Mouse (Mus musculus) stomach, embryonic 16.5 days (tissue): ENCODE data around the gene Ankrd16. TPM values are rescaled to one million over a fixed set of nuclear protein-coding genes. Genes with fewer than 3 reads are reported as not detected.
A peak's percentile ranks its signal among the peaks of the same experiment; 100 is the strongest.

Source experiments
- ATAC-seq: fragments of 200-750 bp; cut with Nextera tagmentation; 2 replicates; pipeline ENCODE4 v1.8.0; 2017; ENCODE audit warnings: moderate number of reproducible peaks, moderate TSS enrichment; ENCODE audit not compliant: insufficient read depth, low FRiP score
- H3K27ac ChIP-seq: fragments of 300-500 bp; sonication (generic); 2 replicates; pipeline ENCODE4 v1.5.1; 2014; ENCODE audit warnings: low read length
- H3K27me3 ChIP-seq: fragments of 300-500 bp; sonication (generic); 2 replicates; pipeline ENCODE4 v1.6.1; 2014; ENCODE audit warnings: low read length, control low read depth, mixed read lengths; ENCODE audit not compliant: control insufficient read depth, insufficient read depth
- H3K36me3 ChIP-seq: fragments of 300-500 bp; sonication (generic); 2 replicates; pipeline ENCODE4 v1.6.1; 2014; ENCODE audit warnings: low read length; ENCODE audit not compliant: control insufficient read depth, insufficient read depth
- H3K4me1 ChIP-seq: fragments of 300-500 bp; sonication (generic); 2 replicates; pipeline ENCODE4 v1.6.1; 2014; ENCODE audit warnings: low read length, control low read depth, mixed read lengths; ENCODE audit not compliant: control insufficient read depth, insufficient read depth
- H3K4me2 ChIP-seq: fragments of 300-500 bp; sonication (generic); 2 replicates; pipeline ENCODE4 v1.6.1; 2014; ENCODE audit warnings: low read depth, low read length, mixed read lengths
- H3K4me3 ChIP-seq: fragments of 300-500 bp; sonication (generic); replicated peaks from 2 replicates; pipeline ENCODE4 v1.5.1; 2014; ENCODE audit warnings: mild to moderate bottlenecking, low read length
- H3K9ac ChIP-seq: fragments of 300-500 bp; sonication (generic); 2 replicates; pipeline ENCODE4 v1.6.1; 2014; ENCODE audit warnings: low read length
- H3K9me3 ChIP-seq: fragments of 300-500 bp; sonication (generic); replicated peaks from 2 replicates; pipeline ENCODE4 v1.6.1; 2016; ENCODE audit warnings: low read length, control low read depth; ENCODE audit not compliant: control insufficient read depth
- WGBS: fragments of 180-500 bp; shearing (Covaris S2); extraction: QIAGEN DNeasy Blood & Tissue Kit; methylation state at CpG from one replicate; pipeline ENCODE4 v1.1.7; 2014; 5-methylcytosine and 5-hydroxymethylcytosine counted together
- polyA plus RNA-seq: library from polyadenylated mRNA; unstranded; fragments of >200 nt; fragmentation: Nextera tagmentation; extraction: Ambion mirVana; gene quantifications from 2 replicates; pipeline ENCODE4 v1.2.1, GENCODE M21; 2015

Ankrd16 gene
- polyA plus RNA-seq, 1 experiment from 2014 or later, result 46.3 TPM

- Histone ChIP-seq H3K4me1 (no peaks in the 10 kb centered on the region), H3K27me3 (no peaks in the 10 kb centered on the region), H3K9me3 (no peaks in the 10 kb centered on the region), H3K36me3 (peaks cover 24% of the 10 kb centered on the region; the same call in 1 of the 2 replicates), H3K27ac (no peak overlapping the region), H3K9ac (no peak overlapping the region), H3K4me3 (no peak overlapping the region), H3K4me2 (no peak overlapping the region)
- ATAC-seq, result no peak
- 78% methylated on average over 5 of the region's 5 CpGs for WGBS
Measured at GRCm38 (mm10) chr2:11766485-11767160, 11.1 kb upstream of the Ankrd16 start.

- no peak for ATAC-seq
- Histone ChIP-seq H3K27me3 (no peaks in the 10 kb centered on the region), H3K9me3 (no peaks in the 10 kb centered on the region), H3K4me1 (no peaks in the 10 kb centered on the region), H3K36me3 (peaks cover 21% of the 10 kb centered on the region; the same call in 1 of the 2 replicates), H3K9ac (no peak overlapping the region), H3K4me2 (no peak overlapping the region), H3K27ac (no peak overlapping the region), H3K4me3 (no peak overlapping the region)
- 87% methylated on average over 10 of the region's 10 CpGs for WGBS
Measured at GRCm38 (mm10) chr2:11767161-11767545, 10.5 kb upstream of the Ankrd16 start.

- Histone ChIP-seq H3K27me3 (no peaks in the 10 kb centered on the region), H3K4me3 (no peak overlapping the region), H3K4me2 (no peak overlapping the region), H3K27ac (no peak overlapping the region), H3K9ac (no peak overlapping the region), H3K9me3 (no peaks in the 10 kb centered on the region), H3K4me1 (peaks cover 8% of the 10 kb centered on the region; the same call in 1 of the 2 replicates), H3K36me3 (0 out of 2 replicates have a peak, but pooled peaks cover 4% of the 10 kb centered on the region)
- ATAC-seq, result no peak
- 81% methylated on average over 4 of the region's 4 CpGs for WGBS
Measured at GRCm38 (mm10) chr2:11771701-11772100, 6.0 kb upstream of the Ankrd16 start.

- Histone ChIP-seq H3K27me3 (no peaks in the 10 kb centered on the region), H3K9ac (no peak overlapping the region), H3K4me3 (no peak overlapping the region), H3K4me2 (no peak overlapping the region), H3K4me1 (peaks cover 9% of the 10 kb centered on the region; the same call in 1 of the 2 replicates), H3K9me3 (no peaks in the 10 kb centered on the region), H3K36me3 (no peaks in the 10 kb centered on the region), H3K27ac (no peak overlapping the region)
- ATAC-seq, result no peak
- 83% methylated on average over 4 of the region's 4 CpGs for WGBS
Measured at GRCm38 (mm10) chr2:11772401-11772800, 5.3 kb upstream of the Ankrd16 start.

GRCm38 (mm10) chr2:11774426-11774825, 3.2 kb upstream of the Ankrd16 start:
- H3K4me3 ChIP-seq, result no peak overlapping the region
- H3K9me3 ChIP-seq, result no peaks in the 10 kb centered on the region
- peaks cover 13% of the 10 kb centered on the region for H3K4me1 ChIP-seq
- H3K36me3 ChIP-seq, result no peaks in the 10 kb centered on the region
- ATAC-seq, result no peak
- no peak overlapping the region for H3K27ac ChIP-seq
- WGBS, result 86% methylated on average over 10 of the region's 10 CpGs
- H3K27me3 ChIP-seq, result no peaks in the 10 kb centered on the region
- H3K4me2 ChIP-seq, result no peak overlapping the region
- no peak overlapping the region; the same call in 1 of the 2 replicates for H3K9ac ChIP-seq

GRCm38 (mm10) chr2:11775121-11775520, 2.6 kb upstream of the Ankrd16 start:
- ATAC-seq, result no peak
- peaks cover 17% of the 10 kb centered on the region for H3K4me1 ChIP-seq
- H3K36me3 ChIP-seq, result no peaks in the 10 kb centered on the region
- H3K4me2 ChIP-seq, result no peak overlapping the region
- 81% methylated on average over 5 of the region's 5 CpGs for WGBS
- H3K9me3 ChIP-seq, result no peaks in the 10 kb centered on the region
- no peak overlapping the region for H3K9ac ChIP-seq
- H3K27ac ChIP-seq, result no peak overlapping the region
- no peaks in the 10 kb centered on the region for H3K27me3 ChIP-seq
- H3K4me3 ChIP-seq, result no peak overlapping the region

GRCm38 (mm10) chr2:11776415-11776814, 1.3 kb upstream of the Ankrd16 start:
- Histone ChIP-seq H3K27ac (peak overlapping the region; percentile 92), H3K4me1 (peaks cover 17% of the 10 kb centered on the region), H3K9me3 (no peaks in the 10 kb centered on the region), H3K27me3 (no peaks in the 10 kb centered on the region), H3K36me3 (peaks cover 10% of the 10 kb centered on the region), H3K4me2 (peak overlapping the region; percentile 90), H3K4me3 (peak overlapping the region; percentile 76), H3K9ac (peak overlapping the region; percentile 95)
- WGBS, result 49% methylated on average over 8 of the region's 8 CpGs
- ATAC-seq, result no peak

- Histone ChIP-seq H3K4me2 (peak overlapping the region; percentile 80), H3K9me3 (no peaks in the 10 kb centered on the region), H3K36me3 (peaks cover 21% of the 10 kb centered on the region), H3K4me3 (peak overlapping the region; percentile 76), H3K4me1 (peaks cover 17% of the 10 kb centered on the region), H3K27me3 (no peaks in the 10 kb centered on the region), H3K9ac (peak overlapping the region; percentile 81), H3K27ac (peak overlapping the region; percentile 98)
- under 1% methylated on average over 43 of the region's 43 CpGs for WGBS
- peak; percentile 84 for ATAC-seq
Measured at GRCm38 (mm10) chr2:11778087-11778823, 579 bp downstream of the Ankrd16 start.

GRCm38 (mm10) chr2:11784159-11784558, 6.5 kb downstream of the Ankrd16 start:
- WGBS, result 90% methylated on average over 6 of the region's 6 CpGs
- Histone ChIP-seq H3K4me3 (no peak overlapping the region), H3K4me2 (no peak overlapping the region), H3K4me1 (peaks cover 7% of the 10 kb centered on the region), H3K9me3 (no peaks in the 10 kb centered on the region), H3K36me3 (peaks cover 44% of the 10 kb centered on the region), H3K27ac (no peak overlapping the region), H3K9ac (no peak overlapping the region), H3K27me3 (no peaks in the 10 kb centered on the region)
- ATAC-seq, result no peak
